Mouse (Mus musculus) neural tube, embryonic 11.5 days (tissue): ENCODE results near the gene Eif2b1. TPM values are rescaled to one million over a fixed set of nuclear protein-coding genes. Genes with fewer than 3 reads are reported as not detected.
"Not testable (repeated sequence)": the region's sequence is repeated elsewhere in the genome, so short reads cannot be mapped to it uniquely, and the experiment has no call there.

Experiments used
- ATAC-seq: fragments of 200-750 bp; cut with Nextera tagmentation; 2 replicates; pipeline ENCODE4 v1.8.0; 2017; ENCODE audit warnings: moderate number of reproducible peaks, mild to moderate bottlenecking, moderate TSS enrichment, moderate library complexity; ENCODE audit not compliant: insufficient read depth, low FRiP score, low TSS enrichment
- DNase-seq: peaks from one replicate; pipeline ENCODE4 v3.0.0-alpha.2; 2015; ENCODE audit warnings: low spot score
- H3K27ac ChIP-seq: fragments of 300-500 bp; sonication (generic); 2 replicates; pipeline ENCODE4 v1.5.1; 2014; ENCODE audit warnings: low read depth, mild to moderate bottlenecking, low read length
- H3K27me3 ChIP-seq: fragments of 300-500 bp; sonication (generic); 2 replicates; pipeline ENCODE4 v1.6.1; 2014; ENCODE audit warnings: mild to moderate bottlenecking, low read length, mixed read lengths; ENCODE audit not compliant: control insufficient read depth, insufficient read depth
- H3K36me3 ChIP-seq: fragments of 300-500 bp; sonication (generic); 2 replicates; pipeline ENCODE4 v1.6.1; 2014; ENCODE audit warnings: mild to moderate bottlenecking, low read length, moderate library complexity, mixed read lengths; ENCODE audit not compliant: control insufficient read depth, insufficient read depth
- H3K4me1 ChIP-seq: fragments of 300-500 bp; sonication (generic); 2 replicates; pipeline ENCODE4 v1.6.1; 2014; ENCODE audit warnings: low read length, mixed read lengths; ENCODE audit not compliant: control insufficient read depth, insufficient read depth
- H3K4me2 ChIP-seq: fragments of 300-500 bp; sonication (generic); 2 replicates; pipeline ENCODE4 v1.6.1; 2014; ENCODE audit warnings: low read depth, mild to moderate bottlenecking, moderate library complexity
- H3K4me3 ChIP-seq: fragments of 300-500 bp; sonication (generic); 2 replicates; pipeline ENCODE4 v1.5.1; 2014; ENCODE audit warnings: low read depth, low read length
- H3K9ac ChIP-seq: fragments of 300-500 bp; sonication (generic); 2 replicates; pipeline ENCODE4 v1.6.1; 2014; ENCODE audit warnings: mild to moderate bottlenecking, low read length
- H3K9me3 ChIP-seq: fragments of 300-500 bp; sonication (generic); 2 replicates; pipeline ENCODE4 v1.6.1; 2016; ENCODE audit warnings: low read length; ENCODE audit not compliant: control insufficient read depth
- WGBS: fragments of 180-500 bp; shearing (Covaris S2); extraction: QIAGEN DNeasy Blood & Tissue Kit; methylation state at CpG from one replicate; pipeline ENCODE4 v1.1.7; 2014; 5-methylcytosine and 5-hydroxymethylcytosine counted together
- polyA plus RNA-seq: library from polyadenylated mRNA; unstranded; fragments of >200 nt; fragmentation: Nextera tagmentation; extraction: Ambion mirVana; gene quantifications from 2 replicates; pipeline ENCODE4 v1.2.1, GENCODE M21; 2014

Gene Eif2b1
- polyA plus RNA-seq, 1 experiment from 2014 or later = 94.5 TPM

DNA sequence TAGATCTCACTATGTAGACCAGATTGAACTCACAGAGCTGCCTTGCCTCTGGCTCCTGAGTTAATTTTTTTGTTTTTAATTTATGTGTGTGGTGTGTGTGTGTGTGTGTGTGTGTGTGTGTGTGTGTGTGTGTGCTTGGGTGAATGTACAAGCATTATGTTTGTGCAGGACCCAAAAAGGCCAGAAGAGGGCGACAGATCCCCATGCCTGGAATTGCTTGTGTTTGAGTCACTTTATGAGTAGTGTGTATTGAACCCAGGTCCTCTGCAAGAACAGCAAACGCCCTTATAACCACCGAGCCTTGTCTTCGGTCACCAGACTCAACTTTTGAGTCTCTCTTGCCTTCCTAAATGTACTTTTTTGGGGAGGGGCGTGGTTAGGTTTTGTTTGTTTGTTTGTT lies 23.4 kb upstream of the Eif2b1 start:
- Histone ChIP-seq H3K9me3 (no peaks in the 10 kb centered on the region), H3K36me3 (no peaks in the 10 kb centered on the region; the same call in 1 of the 2 replicates), H3K27ac (no peak overlapping the region), H3K4me2 (no peak overlapping the region), H3K27me3 (no peaks in the 10 kb centered on the region), H3K4me3 (no peak overlapping the region), H3K9ac (no peak overlapping the region), H3K4me1 (peaks cover 11% of the 10 kb centered on the region)
- DNase-seq (peak; percentile 63), ATAC-seq (no peak)
- WGBS = 68% methylated on average over 5 of the region's 5 CpGs

DNA sequence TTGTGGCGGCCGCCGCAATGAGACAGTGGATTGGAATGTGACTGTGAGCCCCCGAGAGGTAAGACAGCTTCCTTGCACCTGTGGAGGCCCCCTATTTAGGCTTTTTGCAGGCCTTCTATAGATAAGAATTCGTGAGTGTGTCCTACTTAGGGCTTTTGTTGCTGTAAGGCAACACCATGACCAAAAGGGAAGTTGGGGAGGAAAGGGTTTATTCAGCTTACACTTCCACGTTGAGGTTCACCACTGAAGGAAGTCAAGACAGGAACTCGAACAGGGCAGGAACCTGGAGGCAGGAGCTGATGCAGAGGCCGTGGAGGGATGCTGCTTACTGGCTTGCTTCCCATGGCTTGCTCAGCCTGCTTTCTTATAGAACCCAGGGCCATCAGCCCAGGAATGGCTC lies 20.8 kb upstream of the Eif2b1 start:
- ATAC-seq, H3K9me3 ChIP-seq, H3K36me3 ChIP-seq, H3K9ac ChIP-seq, H3K4me3 ChIP-seq, H3K27me3 ChIP-seq, DNase-seq, H3K27ac ChIP-seq: not testable (repeated sequence)
- Histone ChIP-seq H3K4me1 (peaks cover 11% of the 10 kb centered on the region), H3K4me2 (peak overlapping the region; percentile 65; the same call in 1 of the 2 replicates)
- WGBS = 65% methylated on average over 8 of the region's 8 CpGs

DNA sequence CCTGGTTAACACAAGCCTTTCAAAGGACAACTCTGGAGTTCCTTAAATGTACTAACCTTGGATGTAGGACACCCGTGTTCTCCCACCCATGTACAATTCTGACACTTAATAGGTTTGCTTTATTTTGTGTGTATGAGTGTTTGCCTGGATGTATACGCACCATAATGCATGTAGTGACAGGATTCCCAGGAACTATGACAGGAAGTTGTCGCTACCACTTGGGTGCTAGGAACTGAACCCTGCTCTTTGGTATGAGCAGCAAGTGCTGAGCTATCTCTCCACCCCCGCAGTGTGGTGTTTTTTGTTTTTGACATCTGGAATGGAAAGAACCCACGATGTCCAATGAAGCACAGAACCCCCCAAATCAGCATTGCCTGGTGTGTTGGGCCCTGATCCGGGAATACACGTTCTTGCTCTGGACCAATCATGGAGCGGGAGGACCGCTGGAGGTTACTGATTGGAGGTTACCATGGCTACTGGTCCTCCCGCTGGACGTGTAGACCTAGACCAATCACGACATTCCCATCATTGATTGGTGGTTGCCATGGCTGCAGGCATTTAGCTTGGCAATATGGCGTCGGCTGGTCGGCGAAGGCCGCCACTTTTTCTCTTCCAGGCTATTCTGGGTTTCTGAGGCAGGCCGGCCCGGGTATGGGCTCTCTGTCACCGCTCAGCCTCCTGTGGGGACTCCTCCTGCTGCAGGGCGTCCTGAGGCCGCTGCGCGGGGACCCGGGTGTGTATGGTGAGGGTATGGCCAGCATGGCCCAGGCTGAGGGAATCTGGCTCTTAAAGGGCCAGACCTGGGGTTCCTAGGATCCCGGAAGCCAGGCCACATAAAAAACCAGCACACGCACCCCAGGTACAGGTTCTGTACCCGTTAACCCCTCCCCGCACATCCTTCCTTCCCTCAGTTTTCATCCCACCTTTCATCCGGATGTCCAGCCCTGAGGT lies 19.6 kb upstream of the Eif2b1 start:
- peak overlapping the region; percentile 62 for H3K9ac ChIP-seq
- H3K9me3 ChIP-seq = no peaks in the 10 kb centered on the region
- H3K36me3 ChIP-seq = peaks cover 2% of the 10 kb centered on the region
- DNase-seq = peak; percentile 91
- H3K27ac ChIP-seq = no peak overlapping the region
- 7% methylated on average over 30 of the region's 30 CpGs for WGBS
- H3K4me1 ChIP-seq = peaks cover 11% of the 10 kb centered on the region
- H3K4me3 ChIP-seq = peak overlapping the region; percentile 82
- peak overlapping the region; percentile 65 for H3K4me2 ChIP-seq
- ATAC-seq = peak; percentile 100
- no peaks in the 10 kb centered on the region for H3K27me3 ChIP-seq

DNA sequence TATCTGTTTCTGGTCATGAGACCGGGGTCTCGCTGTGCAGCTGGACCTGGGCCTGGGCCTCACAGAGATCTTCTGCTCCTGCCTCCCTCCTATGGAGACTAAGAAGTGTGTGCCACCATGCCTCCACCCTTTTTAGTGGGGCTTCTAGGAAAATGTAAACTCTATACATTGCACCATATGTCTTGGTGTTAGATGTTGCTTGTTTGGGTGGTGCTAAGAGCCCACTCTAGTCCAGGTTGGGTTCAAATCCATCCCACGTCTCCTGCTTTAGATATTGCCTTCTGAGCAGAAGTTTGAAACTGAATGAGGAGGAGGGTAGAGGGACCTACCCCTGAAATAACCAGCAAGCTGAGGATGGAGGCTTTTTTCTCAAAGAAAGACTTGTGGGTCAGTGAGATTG lies 13.8 kb upstream of the Eif2b1 start:
- no peak overlapping the region for H3K9ac ChIP-seq
- no peak for DNase-seq
- H3K9me3 ChIP-seq = no peaks in the 10 kb centered on the region
- peaks cover 9% of the 10 kb centered on the region for H3K36me3 ChIP-seq
- ATAC-seq = no peak
- 98% methylated on average over 3 of the region's 3 CpGs for WGBS
- H3K4me3 ChIP-seq = no peak overlapping the region
- H3K4me1 ChIP-seq = no peaks in the 10 kb centered on the region
- no peaks in the 10 kb centered on the region for H3K27me3 ChIP-seq
- no peak overlapping the region for H3K4me2 ChIP-seq
- no peak overlapping the region for H3K27ac ChIP-seq

DNA sequence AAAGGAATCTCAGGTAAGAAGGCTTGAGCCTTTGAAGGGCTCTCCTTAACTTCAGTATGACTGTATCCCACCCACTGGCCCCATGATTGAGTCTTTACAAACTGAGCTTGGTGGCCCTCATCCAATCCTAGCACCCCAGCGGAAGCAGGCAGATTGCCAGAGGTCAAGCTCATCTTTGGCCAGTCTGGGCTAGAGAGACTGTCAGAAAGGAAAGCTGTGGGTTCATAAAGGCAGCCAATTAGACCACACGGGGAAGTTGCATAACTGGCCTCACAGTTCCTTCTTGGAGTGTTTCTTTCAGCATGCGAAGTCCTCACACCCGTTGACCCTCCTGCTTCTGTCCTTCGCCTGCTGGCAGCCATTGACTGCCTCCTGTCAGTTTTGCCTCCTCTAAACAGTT lies 3.6 kb upstream of the Eif2b1 start:
- Histone ChIP-seq H3K4me3 (no peak overlapping the region), H3K9ac (no peak overlapping the region), H3K9me3 (no peaks in the 10 kb centered on the region), H3K36me3 (no peaks in the 10 kb centered on the region), H3K4me2 (no peak overlapping the region), H3K27ac (no peak overlapping the region), H3K4me1 (peaks cover 14% of the 10 kb centered on the region), H3K27me3 (no peaks in the 10 kb centered on the region)
- no peak for DNase-seq
- no peak for ATAC-seq
- WGBS = 91% methylated on average over 5 of the region's 5 CpGs

DNA sequence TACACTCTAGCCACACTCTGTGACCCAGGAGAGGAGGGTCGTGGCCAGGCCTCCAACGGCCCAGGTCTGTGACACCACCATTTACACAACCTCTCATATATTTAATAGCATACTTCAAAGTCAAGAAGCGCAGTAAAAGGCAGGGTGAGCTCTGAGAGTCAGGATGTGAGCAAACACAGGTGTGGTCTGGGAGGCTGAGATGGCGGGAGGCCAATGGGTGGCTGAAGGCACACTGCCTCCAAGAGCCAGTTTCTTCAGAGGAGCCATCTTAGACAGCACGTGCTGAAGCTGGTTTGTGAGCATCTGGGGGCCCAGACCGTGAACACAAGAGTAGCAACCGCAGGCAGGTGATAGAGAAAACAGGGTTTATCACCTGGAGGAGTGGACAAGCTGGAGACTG lies 3.5 kb downstream of the Eif2b1 start:
- Histone ChIP-seq H3K9me3 (no peaks in the 10 kb centered on the region), H3K4me1 (peaks cover 14% of the 10 kb centered on the region), H3K36me3 (peaks cover 6% of the 10 kb centered on the region), H3K4me3 (no peak overlapping the region), H3K27ac (no peak overlapping the region), H3K9ac (no peak overlapping the region), H3K4me2 (no peak overlapping the region), H3K27me3 (no peaks in the 10 kb centered on the region)
- WGBS = 90% methylated on average over 7 of the region's 7 CpGs
- DNase-seq = no peak
- no peak for ATAC-seq

DNA sequence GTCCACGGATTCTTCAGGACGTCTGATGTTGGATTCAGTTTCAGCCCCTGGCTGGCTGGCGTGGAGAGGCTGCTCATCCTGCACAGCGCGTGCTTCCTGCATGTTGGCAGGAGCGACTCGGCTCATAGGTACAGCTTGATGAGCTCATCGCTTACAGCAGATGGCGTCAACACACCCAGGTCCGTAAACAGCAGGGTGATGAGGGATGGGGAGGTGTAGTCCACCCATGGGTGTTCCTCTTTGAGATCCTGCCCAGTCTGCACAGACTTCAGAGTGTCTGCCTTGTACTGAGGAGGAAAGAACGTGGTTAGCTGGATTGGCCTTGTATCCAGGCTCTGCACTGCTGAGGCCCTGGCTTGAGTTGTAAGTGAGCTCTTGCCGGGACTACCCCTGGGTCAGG lies 7.9 kb downstream of the Eif2b1 start:
- Histone ChIP-seq H3K4me2 (no peak overlapping the region), H3K27ac (no peak overlapping the region), H3K9ac (no peak overlapping the region), H3K9me3 (no peaks in the 10 kb centered on the region), H3K36me3 (peaks cover 16% of the 10 kb centered on the region), H3K4me3 (no peak overlapping the region), H3K4me1 (no peaks in the 10 kb centered on the region), H3K27me3 (no peaks in the 10 kb centered on the region)
- 91% methylated on average over 12 of the region's 12 CpGs for WGBS
- DNase-seq (no peak), ATAC-seq (no peak)

DNA sequence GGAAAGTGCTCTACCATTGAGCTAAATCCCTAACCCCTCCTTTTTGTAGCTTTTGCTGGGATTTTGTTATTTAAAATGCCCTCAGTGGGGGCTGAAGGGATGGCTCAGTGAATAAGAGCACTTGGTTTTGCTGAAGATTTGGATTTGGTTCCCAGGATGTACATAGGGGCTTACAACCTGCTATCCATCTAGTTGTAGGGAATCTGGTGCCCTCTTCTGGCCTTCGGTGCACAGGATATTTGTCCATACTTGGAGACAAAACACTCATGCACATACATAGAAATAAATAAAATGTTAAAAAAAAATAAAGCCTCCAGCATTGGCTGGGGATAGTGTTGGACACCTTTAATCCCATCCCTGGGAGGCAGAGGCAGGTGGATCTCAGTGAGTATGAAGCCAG lies 23.8 kb downstream of the Eif2b1 start:
- DNase-seq = no peak
- no peaks in the 10 kb centered on the region for H3K27me3 ChIP-seq
- 79% methylated on average over 1 of the region's 1 CpGs for WGBS
- peaks cover 12% of the 10 kb centered on the region for H3K36me3 ChIP-seq
- no peak overlapping the region for H3K27ac ChIP-seq
- no peak overlapping the region for H3K9ac ChIP-seq
- H3K4me1 ChIP-seq = peaks cover 3% of the 10 kb centered on the region; the same call in 1 of the 2 replicates
- H3K4me3 ChIP-seq = no peak overlapping the region
- H3K4me2 ChIP-seq = no peak overlapping the region
- H3K9me3 ChIP-seq = no peaks in the 10 kb centered on the region
- ATAC-seq = no peak

DNA sequence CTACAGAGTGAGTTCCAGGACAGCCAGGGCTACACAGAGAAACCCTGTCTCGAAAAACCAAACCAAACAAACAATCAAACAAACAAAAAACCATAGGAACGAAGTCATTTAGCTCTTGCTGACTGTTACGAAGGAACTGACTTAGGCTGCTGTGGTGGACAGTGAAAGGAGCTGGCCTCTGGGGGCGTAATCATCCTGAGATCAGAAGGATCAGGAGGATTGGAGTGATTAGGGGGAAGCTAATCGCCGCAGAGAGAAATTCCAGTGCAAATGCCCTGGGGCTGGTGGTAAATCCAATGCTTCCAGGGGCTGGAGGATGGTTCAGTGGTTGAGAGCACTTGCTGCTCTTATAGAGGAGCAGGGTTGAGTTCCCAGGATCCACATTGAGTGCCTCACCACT lies 25.3 kb downstream of the Eif2b1 start:
- no peaks in the 10 kb centered on the region for H3K9me3 ChIP-seq
- no peak for DNase-seq
- peak overlapping the region; percentile 85 for H3K4me3 ChIP-seq
- peaks cover 3% of the 10 kb centered on the region; the same call in 1 of the 2 replicates for H3K4me1 ChIP-seq
- H3K9ac ChIP-seq = no peak overlapping the region
- peak overlapping the region; percentile 75 for H3K4me2 ChIP-seq
- ATAC-seq = no peak
- H3K36me3 ChIP-seq = peaks cover 14% of the 10 kb centered on the region
- 84% methylated on average over 6 of the region's 6 CpGs for WGBS
- H3K27ac ChIP-seq = no peak overlapping the region
- H3K27me3 ChIP-seq = no peaks in the 10 kb centered on the region
